8 mouse cellular contexts compared by ENCODE assay signal in the genomic region with DNA sequence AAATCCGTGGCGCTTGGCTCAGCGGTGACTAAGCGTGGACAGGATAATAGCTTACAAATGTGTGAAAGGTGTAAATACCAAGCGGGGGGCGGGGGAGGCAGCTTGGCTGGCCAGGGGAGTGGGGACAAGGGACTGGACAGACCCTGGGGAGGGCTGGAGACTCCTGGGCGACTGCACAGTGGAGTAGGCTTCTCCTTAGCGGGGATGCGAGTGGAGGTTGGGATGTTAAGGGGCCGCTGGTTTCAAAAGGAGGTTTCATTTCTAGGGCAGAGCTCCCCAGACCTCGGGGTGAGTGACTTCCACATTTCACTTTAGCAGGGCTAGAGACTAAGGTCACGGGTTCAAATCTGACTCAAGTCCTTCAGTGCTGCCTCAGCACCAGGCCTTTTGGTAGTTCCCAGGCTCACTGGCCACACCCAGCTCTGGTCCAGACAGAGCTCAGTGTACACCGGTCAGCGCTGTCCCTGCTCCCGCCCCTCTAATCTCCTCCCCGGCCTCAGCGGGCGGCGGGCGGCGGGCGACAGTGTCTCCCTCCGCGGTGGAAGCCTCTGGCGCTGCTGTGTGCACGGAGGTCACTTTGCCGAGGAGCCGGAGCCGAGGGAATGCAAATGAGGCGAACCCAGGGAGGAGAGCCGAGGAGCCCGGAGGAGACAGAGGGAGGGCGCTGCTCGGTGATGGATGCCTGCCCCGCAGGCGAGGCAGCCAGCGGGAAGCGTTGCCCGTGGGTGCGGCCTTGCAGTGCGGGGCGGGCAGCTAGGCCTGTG. TPM values are rescaled to one million over a fixed set of nuclear protein-coding genes. Genes with fewer than 3 reads are reported as not detected.
A peak's percentile ranks its signal among the peaks of the same experiment; 100 is the strongest.
DNase-seq lines count a peak whose midpoint lies in the region; ATAC-seq and TF ChIP-seq lines count a peak whose summit lies in the region.

No protein-coding gene starts in this region.

- peak overlapping the region; percentile 31 to 40 for H3K4me3 ChIP-seq in heart, embryonic 14.5 days (ENCODE audit: control insufficient read depth in 1 of 2, insufficient read depth in 1 of 2, low read depth in 1 of 2, low read length in 2 of 2)
- peak overlapping the region; percentile 7 for H3K4me3 ChIP-seq in midbrain, embryonic 11.5 days (ENCODE audit: low read depth, low read length)
- no peak overlapping the region for H3K4me3 ChIP-seq in thymus, adult 2 months (ENCODE audit: control insufficient read depth, insufficient read depth, low read length)

- no peak for TF ChIP-seq CTCF in thymus, adult 2 months (IDR thresholded peaks at IDR 0.05; ENCODE audit: borderline replicate concordance, control insufficient read depth, extremely low read depth, insufficient read depth, low read length, poor library complexity)

- no peaks in the 10 kb centered on the region for H3K9me3 ChIP-seq in heart, embryonic 14.5 days (ENCODE audit: control insufficient read depth, low read length)
- H3K9me3 ChIP-seq in midbrain, embryonic 11.5 days (ENCODE audit: control insufficient read depth, low read length), result no peaks in the 10 kb centered on the region

- H3K36me3 ChIP-seq in heart, embryonic 14.5 days (ENCODE audit: control insufficient read depth, insufficient read depth, low read length), result no peaks in the 10 kb centered on the region
- H3K36me3 ChIP-seq in midbrain, embryonic 11.5 days (ENCODE audit: control insufficient read depth, insufficient read depth, low read length), result no peaks in the 10 kb centered on the region
- H3K36me3 ChIP-seq in thymus, adult 2 months (ENCODE audit: control insufficient read depth, insufficient read depth, low read length), result no peaks in the 10 kb centered on the region

- ATAC-seq in heart, embryonic 14.5 days (ENCODE audit: insufficient number of reproducible peaks, insufficient read depth, low FRiP score, low read depth), result peak; percentile 51
- ATAC-seq in midbrain, embryonic 11.5 days (ENCODE audit: low FRiP score), result peak; percentile 78

- peak overlapping the region; percentile 68 for H3K9ac ChIP-seq in heart, embryonic 14.5 days (ENCODE audit: low read length)
- H3K9ac ChIP-seq in midbrain, embryonic 11.5 days (ENCODE audit: low read length), result peak overlapping the region; percentile 47; the same call in 1 of the 2 replicates

- peaks cover 44% of the 10 kb centered on the region for H3K27me3 ChIP-seq in heart, embryonic 14.5 days (ENCODE audit: control insufficient read depth, insufficient read depth, low read length)
- H3K27me3 ChIP-seq in midbrain, embryonic 11.5 days (ENCODE audit: control insufficient read depth, insufficient read depth, low read length), result peaks cover 8% of the 10 kb centered on the region
- H3K27me3 ChIP-seq in thymus, adult 2 months (ENCODE audit: control insufficient read depth, insufficient read depth, low read length), result peaks cover 7% of the 10 kb centered on the region; the same call in 1 of the 2 replicates

- no peak for TF ChIP-seq POLR2A in thymus, adult 2 months (IDR thresholded peaks at IDR 0.05; ENCODE audit: control insufficient read depth, extremely low read depth, insufficient read depth, low read length, poor library complexity)

- peaks cover 11 to 22% of the 10 kb centered on the region in 2 experiments for H3K4me1 ChIP-seq in heart, embryonic 14.5 days (ENCODE audit: control insufficient read depth in 2 of 2, insufficient read depth in 2 of 2, low read length in 2 of 2)
- peaks cover 25% of the 10 kb centered on the region for H3K4me1 ChIP-seq in midbrain, embryonic 11.5 days (ENCODE audit: control insufficient read depth, insufficient read depth, low read length)
- H3K4me1 ChIP-seq in thymus, adult 2 months (replicated peaks; ENCODE audit: control insufficient read depth, insufficient read depth, low read length), result no peaks in the 10 kb centered on the region

- peak overlapping the region in 1 of 2 experiments; percentile 42 for H3K27ac ChIP-seq in heart, embryonic 14.5 days (replicated peaks in 1 of 2; ENCODE audit: control insufficient read depth in 1 of 2, insufficient read depth in 1 of 2, low read depth in 2 of 2, low read length in 2 of 2)
- peak overlapping the region; percentile 61 for H3K27ac ChIP-seq in midbrain, embryonic 11.5 days (ENCODE audit: low read depth, low read length)
- no peak overlapping the region for H3K27ac ChIP-seq in thymus, adult 2 months (ENCODE audit: control insufficient read depth, insufficient read depth, low read length)

- 2% methylated on average over 41 of the region's 42 CpGs for WGBS in heart, embryonic 14.5 days
- WGBS in midbrain, embryonic 11.5 days, result under 1% methylated on average over 40 of the region's 42 CpGs
- 10% methylated on average over 42 of the region's 42 CpGs for WGBS in thymus, adult 2 months

- peak overlapping the region; percentile 74 for H3K4me2 ChIP-seq in heart, embryonic 14.5 days (ENCODE audit: low read length)
- H3K4me2 ChIP-seq in midbrain, embryonic 11.5 days, result peak overlapping the region; percentile 36

- DNase-seq in adrenal gland, adult (ENCODE audit: inconsistent age in 2 of 2, low spot score in 1 of 2), result peak; percentile 50 to 75
- DNase-seq in adrenal gland, postnatal 4 days (ENCODE audit: low spot score in 2 of 2), result no peak
- DNase-seq in urinary bladder, postnatal 36 days (ENCODE audit: low spot score in 2 of 2), result peak; percentile 33 to 40
- no peak for DNase-seq in urinary bladder, postnatal 25 days (ENCODE audit: low spot score)
- peak; percentile 61 for DNase-seq in kidney, postnatal 14 days
- peak; percentile 94 for DNase-seq in midbrain, embryonic 11.5 days (ENCODE audit: low spot score, missing footprints)
- no peak for DNase-seq in thymus, adult 2 months

RNA-seq across cellular contexts. Expression of gene Asic4, which starts 8.0 kb away (rescaled TPM):
- total RNA-seq in adrenal gland, postnatal 4 days (2021), result 10 to 100 TPM; 10.4 to 11.9 TPM
- 0.18 TPM in 1 of 2 replicates, not detected in the other for polyA plus RNA-seq in heart, embryonic 14.5 days (2014; fragmentation: Nextera tagmentation; extraction: Ambion mirVana)
- 4.6 and 5.9 TPM in 2 replicates for polyA plus RNA-seq in midbrain, embryonic 11.5 days (2014; fragmentation: Nextera tagmentation; extraction: Ambion mirVana)
- polyA plus RNA-seq in thymus, adult 2 months (2012; rRNA removed), result 0.05 TPM in 2 replicates

RNA-seq across cellular contexts. Expression of gene Chpf, which starts 20.9 kb away (rescaled TPM):
- 10 to 100 TPM; 60.3 to 62.6 TPM for total RNA-seq in adrenal gland, postnatal 4 days (2021)
- 23.5 and 27.0 TPM in 2 replicates for polyA plus RNA-seq in heart, embryonic 14.5 days (2014; fragmentation: Nextera tagmentation; extraction: Ambion mirVana)
- polyA plus RNA-seq in midbrain, embryonic 11.5 days (2014; fragmentation: Nextera tagmentation; extraction: Ambion mirVana), result 15.2 and 20.8 TPM in 2 replicates
- 38.7 and 43.7 TPM in 2 replicates for polyA plus RNA-seq in thymus, adult 2 months (2012; rRNA removed)

RNA-seq across cellular contexts. Expression of gene Tmem198, which starts 21.1 kb away (rescaled TPM):
- total RNA-seq in adrenal gland, postnatal 4 days (2021), result 1 to 10 TPM; 4.0 to 5.0 TPM
- 0.20 and 0.38 TPM in 2 replicates for polyA plus RNA-seq in heart, embryonic 14.5 days (2014; fragmentation: Nextera tagmentation; extraction: Ambion mirVana)
- polyA plus RNA-seq in midbrain, embryonic 11.5 days (2014; fragmentation: Nextera tagmentation; extraction: Ambion mirVana), result 11.6 and 13.0 TPM in 2 replicates
- 3.0 and 3.5 TPM in 2 replicates for polyA plus RNA-seq in thymus, adult 2 months (2012; rRNA removed)

RNA-seq across cellular contexts. Expression of gene Gmppa, which starts 22.5 kb away (rescaled TPM):
- total RNA-seq in adrenal gland, postnatal 4 days (2021), result 10 to 100 TPM; 71.3 to 82.4 TPM
- 53.3 and 71.9 TPM in 2 replicates for polyA plus RNA-seq in heart, embryonic 14.5 days (2014; fragmentation: Nextera tagmentation; extraction: Ambion mirVana)
- 56.1 and 56.4 TPM in 2 replicates for polyA plus RNA-seq in midbrain, embryonic 11.5 days (2014; fragmentation: Nextera tagmentation; extraction: Ambion mirVana)
- polyA plus RNA-seq in thymus, adult 2 months (2012; rRNA removed), result 102 and 128 TPM in 2 replicates

RNA-seq across cellular contexts. Expression of gene Obsl1, which starts 48.0 kb away (rescaled TPM):
- 100 to 1,000 TPM; 241 to 242 TPM for total RNA-seq in adrenal gland, postnatal 4 days (2021)
- polyA plus RNA-seq in heart, embryonic 14.5 days (2014; fragmentation: Nextera tagmentation; extraction: Ambion mirVana), result 109 and 124 TPM in 2 replicates
- 31.0 and 33.2 TPM in 2 replicates for polyA plus RNA-seq in midbrain, embryonic 11.5 days (2014; fragmentation: Nextera tagmentation; extraction: Ambion mirVana)
- polyA plus RNA-seq in thymus, adult 2 months (2012; rRNA removed), result 17.9 and 23.1 TPM in 2 replicates

Comparison
In these comparisons a context has a peak if more than half of its experiments do, and no peak if none do; other contexts are left out.
1. DNase-seq: peak in adrenal gland, adult (2 of 2), urinary bladder, postnatal 36 days (2 of 2), kidney, postnatal 14 days (single experiment) and midbrain, embryonic 11.5 days (single experiment); none in adrenal gland, postnatal 4 days (0 of 2), urinary bladder, postnatal 25 days (single experiment) and thymus, adult 2 months (single experiment).